Mouse (Mus musculus): ENCODE results near the gene Gpr25. TPM values are rescaled to one million over a fixed set of nuclear protein-coding genes. Genes with fewer than 3 reads are reported as not detected.

Gene Gpr25
- polyA plus RNA-seq, 1 experiment, result not detected

DNA sequence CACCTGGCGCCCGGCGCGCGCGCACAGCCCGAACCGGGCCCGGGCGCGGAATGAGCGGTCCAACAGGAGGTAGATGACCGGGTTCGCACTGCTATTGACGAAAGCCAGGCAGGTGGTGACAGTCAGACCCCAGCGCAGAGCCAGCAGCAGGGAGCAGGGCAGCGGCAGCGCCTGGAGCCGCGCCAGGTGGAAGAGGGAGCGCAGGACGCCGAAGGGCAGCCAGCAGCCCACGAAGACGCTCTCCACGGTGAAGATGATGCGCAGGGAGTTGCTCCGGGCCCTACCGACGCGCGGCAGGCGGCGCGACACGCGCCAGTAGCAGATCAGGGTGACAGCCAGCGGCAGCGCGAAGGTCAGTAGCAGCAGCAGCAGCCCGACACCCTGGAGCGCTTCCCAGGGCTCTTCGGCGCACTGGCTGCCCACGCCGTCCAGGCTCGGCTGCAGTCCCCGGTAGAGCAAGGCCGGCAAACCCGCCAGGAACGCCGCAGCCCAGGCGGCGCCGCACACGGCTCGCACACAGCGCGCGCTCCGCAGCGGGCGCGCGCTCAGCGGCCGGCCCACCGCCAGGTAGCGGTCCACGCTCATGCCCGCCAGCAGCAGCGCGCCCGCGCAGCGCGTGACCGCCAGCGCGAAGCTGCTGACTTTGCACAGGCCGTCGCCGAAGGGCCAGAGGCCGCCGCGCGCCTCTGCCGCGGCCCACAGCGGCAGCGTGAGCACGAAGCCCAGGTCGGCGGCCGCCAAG lies 609 bp downstream of the Gpr25 start:
- WGBS, result under 1% methylated on average over 95 of the region's 95 CpGs
- TF ChIP-seq POLR2A (IDR thresholded peaks at IDR 0.05; ENCODE audit: insufficient read depth, low read depth, low read length) (peak; percentile 31; the same call in 1 of the 2 replicates), CTCF (IDR thresholded peaks at IDR 0.05; ENCODE audit: insufficient read depth, low read depth, low read length) (no peak)

DNA sequence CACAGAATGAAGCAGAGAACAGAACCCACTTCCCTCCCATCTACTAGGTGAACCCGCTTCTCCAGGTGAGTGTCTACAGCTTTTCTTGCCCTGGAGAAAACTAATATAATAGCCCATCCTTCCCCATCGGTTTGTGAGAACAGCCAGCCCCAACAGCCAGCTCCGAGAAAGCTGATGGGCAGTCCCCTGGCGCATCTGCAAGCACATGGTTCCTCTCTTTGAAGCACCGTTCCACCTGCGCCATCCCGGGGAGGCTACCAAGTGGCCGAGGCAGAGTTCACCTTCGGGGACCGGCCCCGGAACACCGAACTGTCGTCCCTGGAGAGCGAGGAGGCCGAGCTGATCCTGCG lies 1.2 kb downstream of the Gpr25 start:
- 5% methylated on average over 16 of the region's 16 CpGs for WGBS
- no peak overlapping the region for H3K27ac ChIP-seq (ENCODE audit: insufficient read depth, low read depth, low read length)
- TF ChIP-seq CTCF (IDR thresholded peaks at IDR 0.05; ENCODE audit: insufficient read depth, low read depth, low read length) (no peak), POLR2A (IDR thresholded peaks at IDR 0.05; ENCODE audit: insufficient read depth, low read depth, low read length) (no peak)
- peaks cover 19% of the 10 kb centered on the region for H3K4me1 ChIP-seq (ENCODE audit: control insufficient read depth, insufficient read depth, low read length)
- H3K4me3 ChIP-seq (ENCODE audit: insufficient read depth, low read depth, low read length), result peak overlapping the region; percentile 66

More for the DNA sequence above, 609 bp downstream of the Gpr25 start:
- H3K4me3 ChIP-seq (ENCODE audit: insufficient read depth, low read depth, low read length), result peak overlapping the region; percentile 66
- H3K27ac ChIP-seq (ENCODE audit: insufficient read depth, low read depth, low read length), result no peak overlapping the region
- H3K4me1 ChIP-seq (ENCODE audit: control insufficient read depth, insufficient read depth, low read length), result peaks cover 19% of the 10 kb centered on the region

DNA sequence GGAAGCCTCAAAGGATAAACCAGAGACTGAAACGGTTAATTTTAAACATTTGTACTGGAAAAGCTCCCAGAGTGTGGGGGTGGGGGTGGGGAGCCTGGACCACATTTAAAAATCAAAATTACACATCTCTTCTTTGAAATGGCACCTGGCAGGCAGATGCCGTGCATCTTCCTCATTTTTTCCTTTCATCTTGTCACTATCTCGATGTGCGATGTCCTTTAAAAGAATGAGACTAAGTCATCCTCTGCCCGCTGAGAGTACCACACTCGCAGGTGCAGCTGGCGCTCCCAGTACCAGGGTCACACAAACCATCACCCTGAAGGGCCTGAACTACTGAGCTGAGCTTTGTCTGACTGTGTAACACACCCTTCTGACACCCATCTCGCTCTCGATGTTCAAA lies 2.2 kb downstream of the Gpr25 start:
- H3K27ac ChIP-seq (ENCODE audit: insufficient read depth, low read depth, low read length), result no peak overlapping the region

DNA sequence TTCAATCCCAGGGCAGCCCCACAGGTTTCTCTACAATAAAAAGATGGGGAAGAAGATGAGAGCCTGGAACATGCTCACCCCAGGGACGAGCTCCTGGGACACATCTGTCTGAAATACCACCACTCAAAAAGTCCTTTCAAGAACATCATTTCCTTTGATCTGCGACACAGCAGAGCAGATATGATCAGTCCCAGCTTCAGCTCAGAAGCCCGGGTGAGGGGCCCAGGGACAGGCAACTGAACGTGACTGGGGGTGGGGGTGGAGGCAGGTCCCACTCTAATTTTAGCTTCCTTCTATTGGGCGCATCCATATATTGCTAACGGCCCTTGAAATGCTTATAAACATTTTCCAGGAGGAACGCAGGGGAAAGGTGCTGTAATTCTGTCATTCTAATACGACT lies 5.0 kb downstream of the Gpr25 start:
- whole genome bisulfite sequencing, result 75% methylated on average over 8 of the region's 8 CpGs
- no peak overlapping the region for H3K27ac ChIP-seq (ENCODE audit: insufficient read depth, low read depth, low read length)
- TF ChIP-seq POLR2A (IDR thresholded peaks at IDR 0.05; ENCODE audit: insufficient read depth, low read depth, low read length) (no peak), CTCF (IDR thresholded peaks at IDR 0.05; ENCODE audit: insufficient read depth, low read depth, low read length) (no peak)
- H3K4me3 ChIP-seq (ENCODE audit: insufficient read depth, low read depth, low read length), result no peak overlapping the region
- peaks cover 10% of the 10 kb centered on the region for H3K4me1 ChIP-seq (ENCODE audit: control insufficient read depth, insufficient read depth, low read length)

More for the DNA sequence above, 2.2 kb downstream of the Gpr25 start:
- 72% methylated on average over 9 of the region's 9 CpGs for WGBS
- Histone ChIP-seq H3K4me1 (ENCODE audit: control insufficient read depth, insufficient read depth, low read length) (peaks cover 19% of the 10 kb centered on the region), H3K4me3 (ENCODE audit: insufficient read depth, low read depth, low read length) (no peak overlapping the region)
- TF ChIP-seq POLR2A (IDR thresholded peaks at IDR 0.05; ENCODE audit: insufficient read depth, low read depth, low read length) (no peak), CTCF (IDR thresholded peaks at IDR 0.05; ENCODE audit: insufficient read depth, low read depth, low read length) (no peak)

DNA sequence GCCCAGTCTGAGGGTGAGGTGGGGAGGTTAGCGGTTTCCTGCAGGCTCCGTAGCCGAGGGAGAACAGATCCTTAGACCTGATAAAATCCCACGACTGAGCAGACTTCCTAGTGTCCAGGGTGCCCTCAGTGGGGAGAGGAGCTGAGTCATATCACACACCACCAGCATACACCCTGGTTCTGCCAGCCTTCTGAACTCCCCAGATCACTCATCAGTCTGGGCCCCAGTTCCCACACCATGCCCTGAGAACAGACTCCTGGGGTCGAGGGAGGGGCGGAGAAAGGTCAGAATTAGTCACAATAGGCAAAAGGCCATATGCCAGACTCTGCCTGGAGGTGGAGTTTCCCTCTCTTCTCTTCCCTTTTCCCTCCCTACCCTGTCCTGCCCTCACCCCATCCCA lies 5.5 kb downstream of the Gpr25 start:
- no peak overlapping the region for H3K4me3 ChIP-seq (ENCODE audit: insufficient read depth, low read depth, low read length)
- no peak overlapping the region for H3K27ac ChIP-seq (ENCODE audit: insufficient read depth, low read depth, low read length)
- 68% methylated on average over 6 of the region's 6 CpGs for WGBS
- peaks cover 7% of the 10 kb centered on the region for H3K4me1 ChIP-seq (ENCODE audit: control insufficient read depth, insufficient read depth, low read length)
- TF ChIP-seq POLR2A (IDR thresholded peaks at IDR 0.05; ENCODE audit: insufficient read depth, low read depth, low read length) (no peak), CTCF (IDR thresholded peaks at IDR 0.05; ENCODE audit: insufficient read depth, low read depth, low read length) (no peak)

DNA sequence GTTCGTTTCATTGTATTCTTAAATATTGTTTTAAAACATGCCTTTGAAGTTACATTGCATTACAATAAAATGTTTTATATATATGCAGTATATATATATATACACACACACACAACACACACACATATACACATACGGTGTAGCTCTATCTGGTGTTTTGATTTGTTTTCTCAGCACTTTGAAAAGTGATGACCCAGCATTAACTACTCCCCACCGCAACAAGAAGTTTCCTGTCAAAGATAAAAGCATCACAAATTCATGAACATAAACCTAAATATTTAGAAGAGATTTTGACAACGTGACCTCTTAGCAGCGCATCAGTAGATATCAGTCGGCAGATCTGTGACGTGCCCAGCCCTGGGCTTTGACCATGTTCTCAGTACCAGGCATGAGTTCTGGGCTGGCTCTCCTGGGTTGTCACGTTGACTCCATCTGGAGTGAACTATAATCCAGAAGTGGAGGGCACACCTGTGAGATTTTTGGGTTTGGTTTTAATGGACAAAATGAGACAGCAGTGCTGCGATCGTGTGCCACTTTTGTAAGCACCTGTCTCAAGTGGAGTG lies 6.1 kb downstream of the Gpr25 start:
- Histone ChIP-seq H3K4me3 (ENCODE audit: insufficient read depth, low read depth, low read length) (no peak overlapping the region), H3K4me1 (ENCODE audit: control insufficient read depth, insufficient read depth, low read length) (peaks cover 7% of the 10 kb centered on the region), H3K27ac (ENCODE audit: insufficient read depth, low read depth, low read length) (no peak overlapping the region)
- no peak for TF ChIP-seq POLR2A (IDR thresholded peaks at IDR 0.05; ENCODE audit: insufficient read depth, low read depth, low read length)
- TF ChIP-seq CTCF (IDR thresholded peaks at IDR 0.05; ENCODE audit: insufficient read depth, low read depth, low read length), result no peak
- 93% methylated on average over 10 of the region's 10 CpGs for WGBS

DNA sequence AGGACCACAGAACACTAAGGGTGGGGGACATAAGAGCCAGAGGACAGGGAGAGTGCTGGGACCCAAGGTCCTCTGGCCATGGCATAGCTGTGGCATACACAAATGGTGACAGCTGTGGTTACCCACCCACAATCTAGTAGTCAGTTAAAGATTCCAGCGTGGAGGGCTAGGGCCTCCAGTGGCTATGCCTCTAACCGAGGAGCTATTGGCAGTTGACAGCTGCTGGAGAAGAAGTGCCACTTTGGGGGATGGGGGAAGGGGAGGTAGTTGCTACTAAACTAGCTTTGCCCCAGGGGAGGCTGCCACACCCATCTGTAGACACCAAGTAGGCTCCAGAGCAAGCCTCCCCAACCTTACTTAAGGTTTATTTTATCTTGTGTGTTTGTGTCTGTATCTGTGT lies 7.2 kb downstream of the Gpr25 start:
- TF ChIP-seq POLR2A (IDR thresholded peaks at IDR 0.05; ENCODE audit: insufficient read depth, low read depth, low read length) (no peak), CTCF (IDR thresholded peaks at IDR 0.05; ENCODE audit: insufficient read depth, low read depth, low read length) (no peak)
- 60% methylated on average over 2 of the region's 2 CpGs for WGBS
- Histone ChIP-seq H3K4me3 (ENCODE audit: insufficient read depth, low read depth, low read length) (no peak overlapping the region), H3K27ac (ENCODE audit: insufficient read depth, low read depth, low read length) (no peak overlapping the region), H3K4me1 (ENCODE audit: control insufficient read depth, insufficient read depth, low read length) (peaks cover 8% of the 10 kb centered on the region)

DNA sequence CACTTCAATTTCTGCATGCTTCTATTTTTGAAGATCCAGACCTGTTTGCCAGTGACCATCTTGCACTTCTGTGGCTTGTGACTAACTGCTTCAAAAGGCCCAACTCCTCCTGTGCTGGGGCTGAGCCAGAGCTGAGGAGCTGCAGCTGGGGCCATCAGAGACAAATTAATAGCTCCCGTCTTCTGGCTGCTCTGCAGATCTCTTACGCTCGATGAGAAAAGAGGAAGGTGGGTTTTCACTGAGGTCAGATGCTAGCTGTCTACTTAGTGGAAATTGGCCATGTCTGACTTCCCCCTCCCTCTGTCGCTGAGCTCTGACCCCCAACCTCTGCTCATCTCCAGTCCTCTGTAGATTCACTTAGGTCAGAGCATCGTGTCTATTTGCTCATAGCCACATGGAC lies 11.0 kb downstream of the Gpr25 start:
- no peak overlapping the region for H3K27ac ChIP-seq (ENCODE audit: insufficient read depth, low read depth, low read length)
- no peak for TF ChIP-seq POLR2A (IDR thresholded peaks at IDR 0.05; ENCODE audit: insufficient read depth, low read depth, low read length)
- no peak for TF ChIP-seq CTCF (IDR thresholded peaks at IDR 0.05; ENCODE audit: insufficient read depth, low read depth, low read length)
- WGBS, result 18% methylated on average over 5 of the region's 5 CpGs
- peaks cover 8% of the 10 kb centered on the region for H3K4me1 ChIP-seq (ENCODE audit: control insufficient read depth, insufficient read depth, low read length)
- H3K4me3 ChIP-seq (ENCODE audit: insufficient read depth, low read depth, low read length), result no peak overlapping the region

DNA sequence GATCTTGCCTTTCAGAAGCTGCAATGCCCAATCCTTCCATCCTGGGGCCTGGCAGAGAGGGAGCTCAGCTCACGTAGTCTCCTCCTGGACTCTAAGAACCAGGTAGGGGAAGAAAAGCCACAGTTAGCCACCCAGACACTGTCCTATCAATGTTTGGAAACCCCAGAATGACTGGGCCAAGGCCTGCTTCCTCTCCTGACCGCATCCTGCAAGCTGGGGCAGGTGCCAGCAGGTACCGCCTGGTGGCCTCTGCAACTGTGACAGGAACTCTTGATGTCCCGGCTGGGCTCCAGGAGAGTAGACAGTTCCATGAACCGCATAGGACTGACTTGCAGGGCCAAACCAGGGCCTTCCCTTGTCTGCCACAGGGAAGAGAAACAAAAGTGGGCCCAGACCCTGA lies 13.3 kb downstream of the Gpr25 start:
- H3K4me1 ChIP-seq (ENCODE audit: control insufficient read depth, insufficient read depth, low read length), result peaks cover 8% of the 10 kb centered on the region
- WGBS, result 95% methylated on average over 5 of the region's 5 CpGs
- H3K27ac ChIP-seq (ENCODE audit: insufficient read depth, low read depth, low read length), result no peak overlapping the region
- no peak for TF ChIP-seq CTCF (IDR thresholded peaks at IDR 0.05; ENCODE audit: insufficient read depth, low read depth, low read length)
- no peak for TF ChIP-seq POLR2A (IDR thresholded peaks at IDR 0.05; ENCODE audit: insufficient read depth, low read depth, low read length)
- no peak overlapping the region for H3K4me3 ChIP-seq (ENCODE audit: insufficient read depth, low read depth, low read length)

Data from olfactory bulb, adult 2 months (tissue).